In genomic region chr17:77099040-77099589, GRCm38 (mm10) we compare ENCODE assay signal across 17 mouse cellular contexts.
DNase-seq lines count a peak whose midpoint lies in the region; ATAC-seq and TF ChIP-seq lines count a peak whose summit lies in the region.
"Had no signal": no experiment of that assay in that cellular context is flagged by ENCODE, and none has a peak within 500 bp of the region (broad histone marks: within the 10 kb centered on the region; RNA-seq: fewer than 3 reads in every experiment).

No protein-coding gene starts in this region.

- H3K4me1 ChIP-seq in forebrain, embryonic 11.5 days (replicated peaks; ENCODE audit: control insufficient read depth, insufficient read depth, low read length), result no peaks in the 10 kb centered on the region
- H3K4me1 ChIP-seq in forebrain, embryonic 10.5 days, result peaks cover 6% of the 10 kb centered on the region; the same call in 1 of the 2 replicates
- H3K4me1 ChIP-seq in forebrain, embryonic 13.5 days, result no peaks in the 10 kb centered on the region
- H3K4me1 ChIP-seq in forebrain, postnatal 0 days (ENCODE audit: insufficient read depth), result no peaks in the 10 kb centered on the region
- H3K4me1 ChIP-seq: embryonic facial prominence, embryonic 13.5 days; heart, embryonic 12.5 days; hindbrain, embryonic 15.5 days had no signal

- no peaks in the 10 kb centered on the region for H3K9me3 ChIP-seq in forebrain, embryonic 11.5 days (ENCODE audit: control insufficient read depth, low read length)
- no peaks in the 10 kb centered on the region for H3K9me3 ChIP-seq in forebrain, embryonic 10.5 days
- H3K9me3 ChIP-seq in forebrain, embryonic 13.5 days (replicated peaks), result no peaks in the 10 kb centered on the region
- no peaks in the 10 kb centered on the region for H3K9me3 ChIP-seq in forebrain, postnatal 0 days (ENCODE audit: low read length)
- H3K9me3 ChIP-seq: embryonic facial prominence, embryonic 13.5 days; heart, embryonic 12.5 days; hindbrain, embryonic 15.5 days had no signal

- no peak overlapping the region for H3K9ac ChIP-seq in forebrain, embryonic 11.5 days (ENCODE audit: low read length)
- no peak overlapping the region for H3K9ac ChIP-seq in forebrain, embryonic 13.5 days
- H3K9ac ChIP-seq in forebrain, postnatal 0 days, result no peak overlapping the region
- H3K9ac ChIP-seq: embryonic facial prominence, embryonic 13.5 days; heart, embryonic 12.5 days; hindbrain, embryonic 15.5 days had no signal

- 0 out of 2 replicates have a peak, but pooled peaks have one; percentile 30 for ATAC-seq in forebrain, embryonic 11.5 days (replicated peaks; ENCODE audit: low FRiP score)
- ATAC-seq in forebrain, embryonic 13.5 days, result peak; percentile 75
- peak; percentile 60 for ATAC-seq in forebrain, postnatal 0 days
- ATAC-seq: intestine, embryonic 16.5 days had no signal

- 54% methylated on average over 3 of the region's 3 CpGs for WGBS in forebrain, embryonic 11.5 days
- 60% methylated on average over 3 of the region's 3 CpGs for WGBS in forebrain, embryonic 10.5 days
- 33% methylated on average over 3 of the region's 3 CpGs for WGBS in forebrain, embryonic 13.5 days
- WGBS in forebrain, postnatal 0 days, result 33% methylated on average over 3 of the region's 3 CpGs

- H3K27ac ChIP-seq in forebrain, embryonic 11.5 days (ENCODE audit: low read depth, low read length), result no peak overlapping the region
- no peak overlapping the region for H3K27ac ChIP-seq in forebrain, embryonic 10.5 days
- H3K27ac ChIP-seq in forebrain, embryonic 13.5 days, result no peak overlapping the region
- no peak overlapping the region for H3K27ac ChIP-seq in forebrain, postnatal 0 days (ENCODE audit: low read depth, low read length)
- H3K27ac ChIP-seq: embryonic facial prominence, embryonic 13.5 days; hindbrain, embryonic 15.5 days had no signal

- H3K4me3 ChIP-seq in forebrain, embryonic 11.5 days (ENCODE audit: low read depth, low read length), result no peak overlapping the region
- H3K4me3 ChIP-seq in forebrain, embryonic 10.5 days, result no peak overlapping the region
- no peak overlapping the region for H3K4me3 ChIP-seq in forebrain, embryonic 13.5 days
- H3K4me3 ChIP-seq in forebrain, postnatal 0 days (ENCODE audit: low read depth, low read length), result no peak overlapping the region
- H3K4me3 ChIP-seq: embryonic facial prominence, embryonic 13.5 days; heart, embryonic 12.5 days; hindbrain, embryonic 15.5 days had no signal

- no peak for TF ChIP-seq CTCF in forebrain, postnatal 0 days (IDR thresholded peaks at IDR 0.05; ENCODE audit: low read depth)

- no peak overlapping the region for H3K4me2 ChIP-seq in forebrain, embryonic 11.5 days (ENCODE audit: low read depth, low read length, severe bottlenecking)
- H3K4me2 ChIP-seq in forebrain, embryonic 13.5 days, result no peak overlapping the region
- H3K4me2 ChIP-seq in forebrain, postnatal 0 days (ENCODE audit: low read depth), result no peak overlapping the region
- H3K4me2 ChIP-seq: embryonic facial prominence, embryonic 13.5 days; heart, embryonic 12.5 days; hindbrain, embryonic 15.5 days had no signal

- DNase-seq in forebrain, embryonic 11.5 days (ENCODE audit: low spot score), result no peak
- DNase-seq in forebrain, embryonic 10.5 days (ENCODE audit: extremely low spot score, low spot score), result no peak
- peak; percentile 37 for DNase-seq in forebrain, postnatal 0 days
- DNase-seq in layer of hippocampus, adult 11-12 months (ENCODE audit: low spot score), result no peak
- no peak for DNase-seq in right cerebral cortex, postnatal 14 days
- no peak for DNase-seq in thymus, postnatal 36 days
- DNase-seq: adrenal gland, postnatal 10 days; cerebellum, adult 11-12 months; cerebellum, adult 9-10 months; cerebellum, postnatal 25 days; gastrocnemius, postnatal 14 days; heart, postnatal 36 days had no signal

- H3K27me3 ChIP-seq in forebrain, embryonic 11.5 days (ENCODE audit: control insufficient read depth, insufficient read depth, low read length), result no peaks in the 10 kb centered on the region
- no peaks in the 10 kb centered on the region for H3K27me3 ChIP-seq in forebrain, embryonic 10.5 days (ENCODE audit: poor library complexity, severe bottlenecking)
- no peaks in the 10 kb centered on the region for H3K27me3 ChIP-seq in forebrain, embryonic 13.5 days
- no peaks in the 10 kb centered on the region for H3K27me3 ChIP-seq in forebrain, postnatal 0 days (ENCODE audit: insufficient read depth, low read length)
- H3K27me3 ChIP-seq: embryonic facial prominence, embryonic 13.5 days; heart, embryonic 12.5 days; hindbrain, embryonic 15.5 days had no signal

- H3K36me3 ChIP-seq in forebrain, embryonic 11.5 days (ENCODE audit: control insufficient read depth, insufficient read depth, low read length), result no peaks in the 10 kb centered on the region
- H3K36me3 ChIP-seq in forebrain, embryonic 10.5 days (replicated peaks), result no peaks in the 10 kb centered on the region
- no peaks in the 10 kb centered on the region for H3K36me3 ChIP-seq in forebrain, embryonic 13.5 days (ENCODE audit: poor library complexity, severe bottlenecking)
- H3K36me3 ChIP-seq in forebrain, postnatal 0 days (ENCODE audit: insufficient read depth), result no peaks in the 10 kb centered on the region
- H3K36me3 ChIP-seq: embryonic facial prominence, embryonic 13.5 days; heart, embryonic 12.5 days; hindbrain, embryonic 15.5 days had no signal
